Mouse (Mus musculus) limb, embryonic 10.5 days (tissue): Measurements from ENCODE around the gene Zic3. TPM values are rescaled to one million over a fixed set of nuclear protein-coding genes. Genes with fewer than 3 reads are reported as not detected.

Source experiments
- DNase-seq: peaks from one replicate; pipeline ENCODE4 v3.0.0-alpha.2; 2017; ENCODE audit warnings: low spot score
- H3K27ac ChIP-seq: fragments of 300-500 bp; sonication (generic); 2 replicates; pipeline ENCODE4 v1.5.1; 2016; ENCODE audit warnings: mild to moderate bottlenecking
- H3K27me3 ChIP-seq: fragments of 300-500 bp; sonication (generic); 2 replicates; pipeline ENCODE4 v1.6.1; 2016; ENCODE audit warnings: low read depth, mild to moderate bottlenecking; ENCODE audit not compliant: poor library complexity, severe bottlenecking
- H3K36me3 ChIP-seq: fragments of 300-500 bp; sonication (generic); 2 replicates; pipeline ENCODE4 v1.6.1; 2016; ENCODE audit warnings: mild to moderate bottlenecking, moderate library complexity
- H3K4me1 ChIP-seq: fragments of 300-500 bp; sonication (generic); 2 replicates; pipeline ENCODE4 v1.6.1; 2016
- H3K4me3 ChIP-seq: fragments of 300-500 bp; sonication (generic); 2 replicates; pipeline ENCODE4 v1.5.1; 2016; ENCODE audit warnings: mild to moderate bottlenecking, moderate library complexity
- H3K9me3 ChIP-seq: fragments of 300-500 bp; sonication (generic); replicated peaks from 2 replicates; pipeline ENCODE4 v1.6.1; 2016; ENCODE audit warnings: mild to moderate bottlenecking
- WGBS: fragments of 180-500 bp; shearing (Covaris S2); methylation state at CpG from one replicate; pipeline ENCODE4 v1.1.7; 2016; 5-methylcytosine and 5-hydroxymethylcytosine counted together
- polyA plus RNA-seq: library from polyadenylated mRNA; unstranded; fragments of >200 nt; fragmentation: Nextera tagmentation; extraction: Ambion mirVana; gene quantifications from 2 replicates; pipeline ENCODE4 v1.2.1, GENCODE M21; 2016

Gene Zic3
- 6.7 and 11.4 TPM in 2 replicates for polyA plus RNA-seq

GRCm38 (mm10) chrX:58022400-58022799, at the start of gene Zic3:
Zic3 (plus strand) TSS chrX:58022700.
- H3K36me3 ChIP-seq, result no peaks in the 10 kb centered on the region
- no peaks in the 10 kb centered on the region for H3K9me3 ChIP-seq
- DNase-seq, result no peak
- H3K4me1 ChIP-seq, result peaks cover 1% of the 10 kb centered on the region
- WGBS, result 81% methylated on average over 2 of the region's 2 CpGs
- peaks cover 82% of the 10 kb centered on the region for H3K27me3 ChIP-seq
- H3K27ac ChIP-seq, result no peak within 1 kb of the TSS
- H3K4me3 ChIP-seq, result no peak within 1 kb of the TSS

- H3K4me3 ChIP-seq, result no peak overlapping the region
- WGBS, result 87% methylated on average over 4 of the region's 4 CpGs
- no peak overlapping the region for H3K27ac ChIP-seq
- H3K27me3 ChIP-seq, result no peaks in the 10 kb centered on the region
- no peak for DNase-seq
- H3K9me3 ChIP-seq, result no peaks in the 10 kb centered on the region
- H3K36me3 ChIP-seq, result no peaks in the 10 kb centered on the region
- H3K4me1 ChIP-seq, result no peaks in the 10 kb centered on the region
Measured at GRCm38 (mm10) chrX:57982351-57982750, 40.1 kb upstream of the Zic3 start.

DNA sequence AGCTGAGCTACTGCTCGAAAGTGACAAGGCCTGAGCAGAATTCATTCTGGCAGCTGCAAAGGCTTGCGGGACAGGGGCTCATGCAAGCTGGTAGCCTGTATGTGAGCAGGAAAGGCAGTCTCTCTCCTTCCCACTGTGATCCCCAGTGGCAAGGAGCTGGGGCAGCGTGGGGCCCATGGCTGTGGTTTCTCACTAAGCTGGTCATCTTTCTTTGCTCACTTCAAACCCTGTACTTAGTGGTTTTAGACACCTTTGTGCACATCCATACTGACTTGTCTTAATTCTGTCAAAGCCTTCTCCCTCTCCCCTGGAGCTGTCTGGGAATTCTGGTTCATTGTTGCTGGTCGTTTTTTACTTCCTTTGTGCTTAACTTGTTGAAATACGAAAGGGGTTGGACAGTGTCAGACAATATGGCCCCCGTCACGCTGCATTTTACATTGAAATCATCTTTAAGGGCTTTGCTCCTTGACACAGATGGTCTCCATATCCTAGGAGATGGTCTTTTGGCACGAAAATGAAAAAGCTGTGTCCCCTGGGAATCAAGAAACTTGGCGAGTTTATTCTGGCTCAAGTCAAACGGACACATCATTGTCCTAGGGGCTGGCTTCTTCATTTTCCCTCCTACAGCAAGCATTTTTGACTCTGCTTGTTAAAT, 34.9 kb upstream of the Zic3 start:
- Histone ChIP-seq H3K27me3 (no peaks in the 10 kb centered on the region), H3K27ac (no peak overlapping the region), H3K4me1 (no peaks in the 10 kb centered on the region), H3K4me3 (no peak overlapping the region), H3K9me3 (no peaks in the 10 kb centered on the region), H3K36me3 (no peaks in the 10 kb centered on the region)
- 84% methylated on average over 10 of the region's 10 CpGs for WGBS
- no peak for DNase-seq

- Histone ChIP-seq H3K4me1 (peaks cover 3% of the 10 kb centered on the region; the same call in 1 of the 2 replicates), H3K27ac (no peak overlapping the region), H3K36me3 (no peaks in the 10 kb centered on the region), H3K4me3 (no peak overlapping the region), H3K27me3 (peaks cover 61% of the 10 kb centered on the region), H3K9me3 (no peaks in the 10 kb centered on the region)
- DNase-seq, result no peak
- WGBS, result 52% methylated on average over 5 of the region's 5 CpGs
Measured at GRCm38 (mm10) chrX:58013391-58013790, 9.1 kb upstream of the Zic3 start.

GRCm38 (mm10) chrX:58014093-58014492, 8.4 kb upstream of the Zic3 start:
- peak; percentile 33 for DNase-seq
- H3K4me3 ChIP-seq, result no peak overlapping the region
- H3K27me3 ChIP-seq, result peaks cover 68% of the 10 kb centered on the region
- no peaks in the 10 kb centered on the region for H3K36me3 ChIP-seq
- WGBS, result 11% methylated on average over 12 of the region's 12 CpGs
- no peaks in the 10 kb centered on the region for H3K9me3 ChIP-seq
- H3K27ac ChIP-seq, result no peak overlapping the region
- peaks cover 3% of the 10 kb centered on the region; the same call in 1 of the 2 replicates for H3K4me1 ChIP-seq

DNA sequence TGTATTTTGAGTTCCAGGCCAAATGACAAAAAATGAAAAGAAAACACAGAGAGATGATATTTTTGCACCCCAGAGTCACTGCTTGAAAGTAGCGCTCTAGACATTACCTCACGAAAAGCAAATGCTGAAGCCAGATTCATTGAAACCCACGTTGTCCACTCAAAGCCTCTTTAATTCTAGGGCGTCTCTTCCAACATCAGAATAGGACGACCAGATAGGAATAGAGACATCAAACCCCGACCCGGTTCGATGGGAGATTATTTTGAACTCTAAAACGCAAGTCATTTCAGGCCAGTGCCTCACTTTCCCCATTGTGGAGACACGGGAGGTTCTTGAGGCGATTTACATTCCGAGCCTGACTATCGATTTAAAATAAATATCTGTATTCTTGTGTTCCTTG, 7.7 kb upstream of the Zic3 start:
- 21% methylated on average over 13 of the region's 13 CpGs for WGBS
- no peak for DNase-seq
- Histone ChIP-seq H3K9me3 (no peaks in the 10 kb centered on the region), H3K4me3 (no peak overlapping the region), H3K4me1 (peaks cover 3% of the 10 kb centered on the region; the same call in 1 of the 2 replicates), H3K36me3 (no peaks in the 10 kb centered on the region), H3K27me3 (peaks cover 75% of the 10 kb centered on the region), H3K27ac (no peak overlapping the region)

GRCm38 (mm10) chrX:58015336-58015945, 7.1 kb upstream of the Zic3 start:
- Histone ChIP-seq H3K9me3 (no peaks in the 10 kb centered on the region), H3K36me3 (no peaks in the 10 kb centered on the region), H3K27ac (no peak overlapping the region), H3K27me3 (peaks cover 82% of the 10 kb centered on the region), H3K4me3 (peak overlapping the region; percentile 26), H3K4me1 (peaks cover 3% of the 10 kb centered on the region; the same call in 1 of the 2 replicates)
- WGBS, result 14% methylated on average over 29 of the region's 29 CpGs
- peak; percentile 38 for DNase-seq

- Histone ChIP-seq H3K4me3 (no peak overlapping the region), H3K27ac (no peak overlapping the region), H3K36me3 (no peaks in the 10 kb centered on the region), H3K9me3 (no peaks in the 10 kb centered on the region), H3K4me1 (peaks cover 3% of the 10 kb centered on the region; the same call in 1 of the 2 replicates), H3K27me3 (peaks cover 93% of the 10 kb centered on the region)
- WGBS, result 6% methylated on average over 24 of the region's 24 CpGs
- DNase-seq, result no peak
Measured at GRCm38 (mm10) chrX:58018720-58019119, 3.8 kb upstream of the Zic3 start.

GRCm38 (mm10) chrX:58019257-58019953, 3.1 kb upstream of the Zic3 start:
- peaks cover 91% of the 10 kb centered on the region for H3K27me3 ChIP-seq
- no peak overlapping the region for H3K27ac ChIP-seq
- H3K4me3 ChIP-seq, result peak overlapping the region; percentile 36
- H3K36me3 ChIP-seq, result no peaks in the 10 kb centered on the region
- DNase-seq, result peak; percentile 37
- WGBS, result 12% methylated on average over 32 of the region's 33 CpGs
- no peaks in the 10 kb centered on the region for H3K9me3 ChIP-seq
- H3K4me1 ChIP-seq, result peaks cover 3% of the 10 kb centered on the region; the same call in 1 of the 2 replicates

DNA sequence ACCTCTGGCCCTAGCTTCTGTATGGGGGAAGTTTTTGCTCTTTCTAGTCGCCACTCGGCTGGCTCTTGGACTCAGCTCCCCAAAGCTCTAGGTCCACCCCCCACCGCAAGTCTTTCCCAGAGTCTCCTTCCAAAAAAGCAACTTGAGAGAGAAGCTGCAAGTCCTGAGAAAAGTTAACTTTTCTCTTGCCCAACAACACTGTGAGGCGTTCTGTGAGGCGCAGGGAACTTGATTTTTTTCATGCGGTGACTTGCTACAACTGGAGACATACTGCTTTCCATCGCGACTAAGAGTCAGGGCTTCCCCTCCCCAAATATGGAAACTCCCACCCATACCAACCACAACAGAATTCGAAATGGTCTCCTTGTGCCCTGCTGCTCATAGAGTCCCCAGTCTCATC, 5.1 kb downstream of the Zic3 start:
- Histone ChIP-seq H3K36me3 (no peaks in the 10 kb centered on the region), H3K27me3 (peaks cover 85% of the 10 kb centered on the region), H3K4me3 (peak overlapping the region; percentile 26; the same call in 1 of the 2 replicates), H3K9me3 (no peaks in the 10 kb centered on the region), H3K27ac (peak overlapping the region; percentile 61), H3K4me1 (peaks cover 14% of the 10 kb centered on the region)
- peak; percentile 34 for DNase-seq
- 14% methylated on average over 9 of the region's 9 CpGs for WGBS

DNA sequence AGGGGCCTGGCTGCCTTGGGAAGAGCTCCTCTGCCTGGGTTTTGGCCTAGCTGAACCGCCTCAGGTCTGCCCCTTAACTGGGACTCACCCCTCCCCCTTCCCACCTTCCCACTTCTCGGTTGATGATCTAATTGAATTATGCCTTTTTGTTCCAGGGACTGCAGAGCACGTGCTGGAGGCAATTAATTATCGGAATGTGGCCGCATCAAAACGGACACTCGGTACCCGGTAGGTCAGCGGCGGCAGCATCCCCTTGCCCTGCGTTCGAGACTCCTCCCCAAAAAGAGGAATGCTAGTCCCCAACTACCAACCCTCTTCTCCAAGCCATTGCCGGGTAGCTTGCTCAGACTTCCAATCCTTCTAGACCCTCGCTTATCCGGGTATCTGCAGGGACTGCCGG, 5.6 kb downstream of the Zic3 start:
- no peaks in the 10 kb centered on the region for H3K9me3 ChIP-seq
- peaks cover 14% of the 10 kb centered on the region for H3K4me1 ChIP-seq
- peak overlapping the region; percentile 61 for H3K27ac ChIP-seq
- peak overlapping the region; percentile 26 for H3K4me3 ChIP-seq
- no peaks in the 10 kb centered on the region for H3K36me3 ChIP-seq
- peaks cover 87% of the 10 kb centered on the region for H3K27me3 ChIP-seq
- DNase-seq, result peak; percentile 40
- 6% methylated on average over 16 of the region's 16 CpGs for WGBS

- Histone ChIP-seq H3K36me3 (no peaks in the 10 kb centered on the region), H3K27ac (no peak overlapping the region), H3K4me3 (no peak overlapping the region), H3K9me3 (no peaks in the 10 kb centered on the region), H3K27me3 (peaks cover 91% of the 10 kb centered on the region), H3K4me1 (peaks cover 14% of the 10 kb centered on the region)
- DNase-seq, result peak; percentile 37
- WGBS, result 10% methylated on average over 8 of the region's 8 CpGs
Measured at GRCm38 (mm10) chrX:58028858-58029257, 6.4 kb downstream of the Zic3 start.
